Mouse (Mus musculus): ENCODE results near the gene Nfia.

Nfia gene

DNA sequence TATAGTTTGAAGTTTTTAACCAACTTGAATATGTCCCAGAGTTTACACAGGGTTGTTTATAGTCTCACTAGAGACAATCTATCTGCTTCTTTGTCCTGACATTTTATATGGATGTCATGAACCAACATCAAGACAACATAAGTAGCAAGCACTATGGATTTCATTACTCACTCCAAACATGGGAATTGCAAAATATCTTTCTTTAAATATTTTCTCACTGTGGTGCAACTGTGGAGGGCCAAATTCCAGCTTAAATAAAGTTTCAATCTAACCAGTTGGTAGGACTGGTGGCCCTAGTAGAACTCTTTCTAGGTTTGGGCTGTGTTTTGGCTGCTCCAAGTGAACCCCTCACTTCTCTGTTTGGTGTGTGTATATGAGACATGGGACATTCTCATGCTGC lies 43.5 kb downstream of the Nfia start:
- no peak for DNase-seq (ENCODE audit: low read depth, low spot score)

DNA sequence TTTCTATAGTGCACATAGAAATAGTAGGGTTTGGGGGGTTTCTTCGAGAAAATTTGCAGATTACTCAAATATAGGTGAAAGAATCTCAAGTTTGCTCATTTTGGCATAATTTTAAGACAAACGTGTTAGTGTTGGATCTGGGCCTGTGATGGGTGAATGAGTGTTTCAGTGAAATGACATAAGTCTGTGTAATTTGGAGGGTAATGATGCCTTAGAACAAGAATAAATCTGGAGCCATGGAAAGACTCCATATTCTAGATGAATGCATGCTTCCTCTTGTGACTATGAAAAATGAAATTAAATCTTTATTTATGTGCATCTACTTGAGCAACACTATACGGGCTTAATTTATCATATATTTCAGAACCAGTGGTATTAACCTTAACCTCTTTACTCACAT lies 44.2 kb downstream of the Nfia start:
- DNase-seq (ENCODE audit: low read depth, low spot score) = no peak

DNA sequence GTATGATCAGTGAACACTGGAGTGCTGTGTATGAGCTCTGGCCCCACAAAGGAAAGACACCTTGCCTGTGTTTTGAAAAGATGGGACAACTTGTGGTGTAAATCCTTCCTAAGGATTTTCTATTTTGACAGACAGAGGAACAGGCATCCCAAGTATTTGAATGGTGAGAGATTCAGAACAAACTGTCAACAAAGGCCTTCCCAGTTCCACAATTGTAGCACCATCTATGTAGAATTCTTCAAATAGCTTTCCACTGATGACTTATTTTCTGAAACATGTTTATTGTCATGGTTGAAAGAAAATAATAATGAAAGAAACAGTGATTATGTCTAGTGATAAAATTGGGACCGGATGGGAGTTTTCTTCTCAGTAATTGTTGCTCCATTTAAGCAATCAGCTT lies 45.2 kb downstream of the Nfia start:
- no peak for DNase-seq (ENCODE audit: low read depth, low spot score)

DNA sequence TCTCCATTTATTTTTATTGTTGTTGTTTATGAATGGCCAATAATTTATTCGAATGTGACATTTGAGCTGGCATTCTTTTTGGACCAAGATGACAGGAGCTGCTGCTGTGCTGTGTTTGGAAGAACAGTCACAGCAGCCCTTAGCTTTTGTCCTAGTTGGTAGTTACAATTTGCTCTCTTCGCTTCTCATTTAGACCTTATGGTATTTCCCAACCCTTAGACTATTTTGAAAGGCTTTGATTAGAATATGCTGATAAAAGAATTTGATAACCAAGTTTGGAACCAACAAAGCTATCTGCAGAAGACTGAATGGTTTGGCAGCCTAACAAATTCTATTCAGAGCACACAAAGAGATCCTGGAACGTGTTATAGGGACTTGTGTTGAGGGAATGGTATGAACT lies 46.0 kb downstream of the Nfia start:
- DNase-seq (ENCODE audit: low read depth, low spot score) = no peak

DNA sequence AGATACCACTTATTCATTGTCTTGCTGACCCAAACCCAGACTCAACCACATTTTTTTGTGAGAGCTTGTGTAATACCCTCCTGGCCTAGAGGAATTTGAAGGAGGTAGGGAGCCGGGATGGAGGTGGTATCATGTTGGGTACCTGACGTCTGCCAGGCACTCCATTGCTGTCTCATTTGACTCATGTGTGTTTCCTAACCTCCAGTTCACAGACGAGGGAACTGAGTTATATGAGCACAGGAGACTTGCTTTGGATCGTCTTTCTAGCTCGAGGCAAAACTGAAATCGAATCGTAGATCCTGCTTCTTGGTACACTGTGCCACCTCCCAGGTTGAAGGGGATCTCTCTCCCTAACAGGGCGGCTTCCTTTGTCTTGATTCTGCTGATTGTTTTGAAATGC lies 46.6 kb downstream of the Nfia start:
- no peak for DNase-seq (ENCODE audit: low read depth, low spot score)

DNA sequence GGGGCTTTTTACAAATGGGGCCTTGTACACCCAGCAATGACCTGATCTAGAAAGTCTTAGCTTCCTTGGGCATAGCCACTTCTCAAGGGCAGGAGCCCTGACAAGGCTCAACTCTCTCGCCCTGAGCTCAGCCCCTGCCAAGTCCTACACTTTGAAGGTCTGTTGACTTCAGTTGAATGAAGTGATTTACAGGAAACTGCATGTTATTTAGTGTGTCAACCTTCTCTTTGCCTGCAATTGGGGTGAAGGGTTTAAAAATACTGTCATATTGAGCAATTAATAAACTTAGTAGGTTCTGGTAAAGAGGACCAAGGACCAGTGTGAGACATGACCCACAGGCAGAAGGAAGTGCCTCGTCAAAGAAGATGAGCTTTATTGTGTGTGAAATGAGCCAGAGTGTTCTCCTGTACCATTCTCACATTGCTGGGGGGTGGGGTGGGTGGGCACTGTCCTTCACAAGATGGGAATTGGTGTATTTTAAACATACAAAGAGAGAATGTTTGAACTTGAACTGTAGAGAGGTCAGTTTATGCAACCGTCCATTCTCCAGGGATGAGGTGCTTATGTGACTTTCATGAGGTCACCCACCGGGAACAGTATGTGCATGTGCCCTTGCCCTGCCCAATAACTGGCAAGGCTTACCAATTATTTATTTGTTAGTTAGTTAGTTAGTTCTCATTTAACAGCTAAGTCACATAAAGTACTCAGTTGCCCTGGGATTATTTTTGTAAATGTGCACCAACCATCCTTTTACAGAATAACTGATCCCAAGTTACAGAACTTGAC lies 48.1 kb downstream of the Nfia start:
- no peak for DNase-seq (ENCODE audit: low read depth, low spot score)

DNA sequence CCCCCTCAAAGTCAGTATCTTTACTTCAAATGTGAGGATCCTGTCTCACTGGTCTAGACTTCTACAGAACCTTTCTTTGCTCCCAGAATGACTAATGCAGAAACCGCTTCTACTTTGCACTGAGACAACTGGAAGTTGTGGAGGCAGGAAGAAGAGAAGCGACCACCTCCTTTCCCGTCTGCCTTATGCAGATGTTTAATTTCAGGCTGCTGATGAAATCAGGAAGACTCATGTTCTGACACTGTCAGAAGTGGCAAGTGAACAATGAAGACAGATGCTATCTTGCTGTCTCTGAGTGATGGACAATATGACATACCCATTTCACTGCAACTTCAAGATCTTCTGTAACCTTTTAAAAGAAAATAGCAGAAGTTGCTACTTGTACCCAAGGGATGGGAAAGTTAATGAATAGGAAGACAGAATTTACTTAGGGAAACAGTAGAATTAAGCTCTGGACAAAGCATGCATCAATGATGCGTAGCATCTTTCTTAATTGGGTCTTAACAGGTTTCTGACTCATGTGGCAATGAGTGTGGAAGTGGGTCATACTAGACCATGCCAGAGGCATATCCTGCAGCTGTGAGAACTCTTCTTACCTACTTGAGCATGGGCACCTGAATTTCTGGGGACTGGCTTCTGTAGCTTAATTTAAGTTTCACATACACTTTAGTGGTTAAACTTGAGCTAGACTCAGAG lies 49.2 kb downstream of the Nfia start:
- no peak for DNase-seq (ENCODE audit: low read depth, low spot score)

DNA sequence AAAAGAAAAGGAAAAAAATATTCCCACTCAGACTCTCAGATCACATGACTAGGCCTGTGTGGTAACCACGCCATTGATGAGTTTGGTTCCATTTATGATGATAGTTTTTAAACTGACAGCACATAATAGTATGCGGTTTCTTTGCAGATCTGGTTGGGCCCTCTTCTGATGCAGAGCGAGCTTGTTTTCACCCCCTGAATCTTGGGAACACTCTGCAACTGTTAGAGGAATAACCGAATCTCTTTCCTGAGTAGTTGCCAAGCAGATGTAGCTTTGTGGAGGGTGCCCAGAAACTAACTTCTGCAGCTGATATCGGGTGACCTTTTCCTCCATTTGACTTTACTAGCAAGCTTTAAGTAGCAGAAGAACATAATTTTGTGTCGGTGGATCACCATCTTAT lies 51.0 kb downstream of the Nfia start:
- DNase-seq (ENCODE audit: low read depth, low spot score) = no peak

DNA sequence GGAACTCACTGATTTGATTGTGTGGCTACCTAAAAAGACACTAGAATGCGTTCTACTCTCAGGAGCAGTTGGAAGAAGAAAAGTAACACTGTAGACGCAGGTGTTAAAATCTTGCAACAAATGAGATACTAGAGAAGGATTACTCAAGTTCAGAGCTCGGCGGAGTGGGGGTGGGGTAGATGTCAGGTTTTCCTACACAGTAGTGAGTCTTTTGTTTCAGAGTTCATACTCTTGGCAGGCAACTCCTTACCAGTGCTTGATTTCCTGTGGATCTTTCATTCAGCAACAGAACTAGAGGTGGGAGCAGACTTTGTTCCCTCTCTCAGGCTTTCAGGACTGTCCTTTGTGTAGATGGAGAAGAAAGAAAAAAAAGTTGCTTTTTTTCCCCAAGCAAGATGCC lies 51.9 kb downstream of the Nfia start:
- DNase-seq (ENCODE audit: low read depth, low spot score) = no peak

DNA sequence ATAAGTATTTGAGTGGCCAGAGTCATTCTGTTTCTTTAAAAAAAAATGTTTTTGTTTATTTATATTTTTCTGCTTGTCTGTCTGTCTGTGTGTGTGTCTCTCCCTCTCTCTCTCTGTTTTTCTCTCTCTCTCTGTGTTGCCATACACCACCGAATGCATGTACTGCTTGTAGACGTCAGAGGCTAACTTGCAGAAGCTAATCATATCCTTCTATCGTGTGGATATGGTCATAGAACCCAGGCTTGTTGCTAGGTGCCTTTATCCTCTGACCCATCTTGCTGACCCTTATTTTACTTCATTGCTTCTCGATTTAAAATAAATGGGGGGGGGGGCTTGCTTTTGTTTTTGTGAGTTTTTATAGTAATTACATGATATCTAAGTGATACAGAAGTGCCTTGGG lies 52.9 kb downstream of the Nfia start:
- no peak for DNase-seq (ENCODE audit: low read depth, low spot score)

DNA sequence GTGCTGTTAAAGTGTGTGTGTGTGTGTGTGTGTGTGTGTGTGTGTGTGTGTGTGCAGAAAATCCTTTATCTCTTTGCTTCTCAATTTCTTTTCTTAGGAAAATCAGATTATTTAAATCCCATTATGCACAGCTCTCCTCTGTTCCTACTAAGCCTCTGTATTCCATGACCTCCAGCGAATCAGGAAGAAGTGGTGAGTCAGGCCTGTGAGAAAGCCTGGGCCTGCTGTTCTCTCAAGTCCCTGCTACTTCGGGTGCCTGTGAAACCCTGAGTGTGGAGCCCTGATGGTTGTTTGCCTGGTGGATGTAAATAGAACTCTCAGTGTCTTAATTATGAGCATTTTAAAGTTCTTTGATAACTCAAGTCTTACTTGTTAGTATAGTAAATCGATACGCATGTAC lies 53.3 kb downstream of the Nfia start:
- DNase-seq (ENCODE audit: low read depth, low spot score) = no peak

DNA sequence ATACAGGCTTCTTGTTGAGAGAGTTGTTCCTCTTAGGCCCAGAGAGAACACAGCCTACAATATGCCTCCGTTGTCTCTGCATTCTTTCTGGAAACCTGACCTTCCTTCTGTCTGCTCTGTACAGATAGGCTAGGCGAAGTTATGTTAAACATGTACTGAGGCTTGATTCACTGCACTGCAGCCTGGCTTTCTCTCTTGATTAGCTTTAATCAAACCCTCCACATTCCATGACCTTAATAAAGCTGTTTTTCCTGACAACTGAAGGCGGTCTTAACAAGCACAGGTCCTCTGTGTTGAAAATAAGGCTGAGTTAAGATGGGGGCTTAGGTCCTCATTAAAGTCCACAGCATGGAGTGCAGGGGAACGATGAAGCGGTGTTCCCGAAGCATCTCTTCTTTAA lies 54.6 kb downstream of the Nfia start:
- no peak for DNase-seq (ENCODE audit: low read depth, low spot score)

DNA sequence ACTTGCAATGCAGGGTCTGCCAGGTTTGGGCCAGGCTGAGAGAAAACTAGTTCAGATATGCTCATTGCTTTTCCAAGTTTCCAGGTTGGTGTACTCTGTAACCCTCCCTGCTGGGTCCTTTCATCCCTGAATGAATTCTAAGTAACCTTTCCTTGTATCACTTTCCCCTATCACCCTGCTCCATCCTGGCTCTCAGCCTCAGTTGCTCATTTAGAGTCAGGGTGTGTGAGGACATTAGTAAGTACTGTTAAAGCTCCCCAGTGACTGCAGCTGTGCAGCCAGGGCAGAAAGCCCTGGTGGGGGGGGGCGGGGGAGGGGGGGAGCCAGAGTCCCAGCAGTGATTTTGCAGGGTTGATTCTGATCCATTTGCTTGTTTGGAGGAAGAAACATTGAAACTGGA lies 56.0 kb downstream of the Nfia start:
- DNase-seq (ENCODE audit: low read depth, low spot score) = no peak

DNA sequence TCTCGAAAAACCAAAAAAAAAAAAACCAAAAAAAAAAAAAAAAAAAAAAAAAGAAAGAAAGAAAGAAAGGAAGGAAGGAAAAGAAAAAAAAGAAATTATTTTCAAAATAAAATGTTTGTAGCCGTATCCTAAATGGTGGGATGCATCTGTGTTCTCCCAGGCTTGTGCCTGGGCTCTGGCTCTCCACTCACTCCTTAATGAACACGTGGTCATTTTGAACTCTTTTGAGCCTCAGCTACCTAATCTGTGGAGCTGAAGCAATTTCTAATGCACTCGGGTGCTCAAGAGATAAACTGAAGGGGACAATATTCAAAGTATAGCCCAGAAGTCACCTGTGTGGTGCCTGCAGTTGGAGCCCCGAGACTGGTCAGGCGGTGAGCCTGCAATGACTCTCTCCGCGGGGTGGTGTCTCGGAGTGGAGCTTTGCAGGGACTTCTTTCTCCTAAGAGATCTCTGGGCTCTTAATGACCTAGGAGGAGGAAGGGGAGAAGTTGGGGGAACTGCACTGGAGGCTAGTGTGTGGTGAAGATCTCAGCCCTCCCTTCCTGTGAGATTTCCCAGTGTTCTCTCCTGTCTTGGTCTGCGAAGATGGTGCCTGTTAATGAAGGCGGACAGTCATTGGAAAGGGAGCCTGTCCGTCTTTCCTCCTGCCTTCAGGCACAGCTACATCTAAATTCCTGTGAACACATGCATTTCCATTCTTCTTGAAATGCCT lies 57.0 kb downstream of the Nfia start:
- no peak for DNase-seq (ENCODE audit: low read depth, low spot score)

DNA sequence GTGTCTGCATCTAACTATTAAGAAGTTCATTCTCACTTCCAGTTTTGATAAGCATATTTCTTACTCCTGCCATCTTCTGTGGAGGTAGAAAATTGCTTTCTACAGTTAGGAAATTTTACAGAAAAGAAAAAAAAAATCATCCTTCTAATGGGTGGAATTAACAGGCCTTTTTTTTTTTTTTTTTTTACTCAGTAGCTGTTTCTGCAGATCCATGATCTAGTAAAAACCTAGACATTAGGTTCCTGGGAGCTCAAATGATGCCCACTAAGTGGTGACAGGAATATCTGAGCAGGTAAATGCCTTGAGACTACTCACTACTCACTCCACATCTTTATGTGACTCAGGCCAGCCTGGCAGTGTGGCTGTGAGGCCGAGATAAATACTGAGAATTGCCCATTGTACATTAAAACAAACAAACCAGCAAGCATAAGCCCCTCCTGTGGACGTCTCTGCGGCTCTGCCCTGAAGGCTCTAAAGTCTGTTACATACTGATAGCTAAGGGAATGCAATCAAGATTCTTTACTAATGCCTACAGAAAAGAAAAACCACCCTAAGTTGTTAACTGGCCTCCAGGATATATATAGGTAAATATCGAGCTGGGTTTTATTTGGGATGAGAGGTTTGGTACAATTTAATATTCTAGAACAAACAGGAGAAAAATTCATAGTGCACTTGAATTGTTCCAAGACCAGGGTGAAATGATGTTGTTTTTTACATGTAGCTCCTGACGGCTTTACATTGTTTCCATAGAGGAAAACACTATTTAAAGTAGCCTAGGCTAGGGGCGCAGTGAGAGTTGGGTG lies 57.7 kb downstream of the Nfia start:
- no peak for DNase-seq (ENCODE audit: low read depth, low spot score)

DNA sequence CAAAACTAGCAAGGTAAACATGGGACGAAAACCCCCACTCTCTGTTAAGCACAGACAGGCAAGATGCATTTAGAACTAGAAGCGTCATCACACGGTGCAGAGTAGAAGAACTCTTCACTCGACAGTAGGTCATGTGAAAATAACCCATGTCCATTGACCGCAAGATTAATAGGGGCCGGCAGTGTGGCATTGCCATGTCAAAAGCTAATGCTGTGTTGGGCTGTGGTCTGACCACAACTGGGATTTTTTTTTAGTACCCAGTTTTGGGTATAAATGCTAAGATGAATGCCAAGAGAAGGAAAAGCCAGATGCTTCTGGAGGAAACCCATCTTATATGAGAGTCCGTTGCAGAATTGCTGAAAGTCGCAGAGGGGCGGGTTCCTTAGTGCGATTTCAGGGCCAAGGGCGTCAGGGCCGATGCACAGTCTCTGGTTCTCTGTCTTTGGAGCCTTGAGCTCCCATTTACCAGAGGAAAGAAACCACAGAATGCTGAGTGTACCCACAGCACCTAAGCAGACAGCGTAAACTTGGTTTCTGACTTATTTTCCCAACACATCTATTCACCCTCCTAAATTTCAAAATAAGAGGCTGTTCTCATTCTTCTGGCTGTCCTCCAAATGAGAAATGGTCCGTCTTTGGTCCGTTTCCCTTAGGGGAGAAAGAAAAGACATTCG lies 58.5 kb downstream of the Nfia start:
- DNase-seq (ENCODE audit: low read depth, low spot score) = no peak

DNA sequence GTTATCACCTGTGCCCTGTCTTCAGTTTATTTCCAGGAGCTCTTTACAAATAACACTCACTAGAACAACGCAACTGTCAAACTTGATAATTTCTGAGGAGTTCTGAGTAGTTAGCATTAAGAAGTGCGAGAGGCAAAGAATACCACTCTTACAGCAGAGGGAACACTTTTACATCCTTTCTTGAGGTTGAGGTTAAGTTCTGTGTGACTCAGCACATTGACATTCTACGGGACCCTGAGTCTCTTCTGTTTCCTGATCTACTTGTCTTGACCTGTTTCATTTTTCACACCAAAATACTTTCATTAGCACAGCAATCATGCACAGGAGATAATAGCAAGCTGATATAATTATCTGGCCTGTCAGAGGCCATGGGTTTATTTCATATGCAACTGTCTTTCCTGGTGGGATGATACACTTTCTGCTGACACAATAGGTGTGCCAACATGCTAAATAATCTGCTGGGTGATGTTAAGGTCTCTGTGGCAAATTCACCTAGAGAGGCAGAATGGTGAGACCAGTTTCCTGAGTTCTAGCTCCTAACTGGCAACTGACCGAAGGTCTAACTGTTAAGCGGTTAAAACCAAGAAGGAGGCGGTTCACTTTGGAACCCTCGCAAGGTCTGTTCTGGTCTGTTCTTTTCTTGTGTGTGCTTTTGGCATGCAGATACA lies 59.2 kb downstream of the Nfia start:
- DNase-seq (ENCODE audit: low read depth, low spot score) = no peak

DNA sequence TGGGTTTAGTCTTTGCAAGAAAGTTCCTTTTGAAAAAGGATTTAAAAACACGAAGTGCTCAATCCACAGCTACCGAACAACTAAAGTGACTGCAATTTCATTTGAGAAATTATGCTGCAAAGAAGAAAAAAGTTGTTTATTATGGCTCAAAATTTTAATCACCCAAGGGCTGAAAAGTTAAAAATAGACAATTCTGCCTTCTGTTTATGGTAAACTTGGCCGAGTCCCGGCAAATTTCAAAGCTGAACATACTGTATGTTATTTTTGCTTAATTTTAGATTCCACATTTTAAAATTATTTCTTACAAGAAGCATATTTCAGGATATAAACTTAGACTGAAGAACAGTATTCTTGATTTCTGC lies 59.7 kb downstream of the Nfia start:
- no peak for DNase-seq (ENCODE audit: low read depth, low spot score)

DNA sequence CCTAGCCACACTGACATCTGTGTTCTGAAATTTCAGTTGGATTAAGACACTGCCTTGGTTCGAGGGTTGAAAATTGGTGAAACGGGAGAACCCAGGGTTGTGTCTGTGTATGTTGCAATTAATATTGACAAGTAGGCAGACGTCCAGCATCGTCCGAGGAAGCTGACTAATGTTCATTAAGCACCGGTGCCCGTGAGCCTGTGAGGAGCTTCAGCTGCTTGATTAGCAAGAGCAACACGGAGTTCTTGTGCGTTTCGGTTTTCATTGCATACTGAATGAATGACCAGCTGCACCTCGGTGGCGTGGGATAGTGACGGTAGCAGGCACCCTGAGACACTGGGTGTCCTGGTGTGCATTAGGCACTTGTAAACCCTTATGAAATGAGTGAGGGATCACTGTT lies 64.3 kb downstream of the Nfia start:
- DNase-seq (ENCODE audit: low read depth, low spot score) = no peak

DNA sequence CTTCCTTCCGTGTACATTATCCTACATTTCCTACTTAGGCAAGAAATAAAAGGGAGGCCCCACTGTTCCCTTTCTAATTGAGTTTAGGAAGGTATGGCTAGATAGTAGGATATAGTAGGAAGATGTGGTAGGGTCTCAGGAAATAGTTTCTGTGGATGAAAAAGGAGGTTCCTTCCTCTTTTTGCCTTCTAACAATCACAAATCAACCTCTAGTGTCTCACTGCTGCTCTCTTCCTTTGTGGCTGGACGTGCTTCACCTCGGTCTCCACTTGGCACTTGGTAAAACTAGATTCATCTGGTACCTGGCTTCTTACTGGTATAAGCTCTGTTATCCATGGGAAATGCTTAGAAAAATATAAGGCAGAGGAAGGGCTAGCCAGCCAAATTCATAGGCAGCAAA lies 65.2 kb downstream of the Nfia start:
- DNase-seq (ENCODE audit: low read depth, low spot score) = no peak

DNA sequence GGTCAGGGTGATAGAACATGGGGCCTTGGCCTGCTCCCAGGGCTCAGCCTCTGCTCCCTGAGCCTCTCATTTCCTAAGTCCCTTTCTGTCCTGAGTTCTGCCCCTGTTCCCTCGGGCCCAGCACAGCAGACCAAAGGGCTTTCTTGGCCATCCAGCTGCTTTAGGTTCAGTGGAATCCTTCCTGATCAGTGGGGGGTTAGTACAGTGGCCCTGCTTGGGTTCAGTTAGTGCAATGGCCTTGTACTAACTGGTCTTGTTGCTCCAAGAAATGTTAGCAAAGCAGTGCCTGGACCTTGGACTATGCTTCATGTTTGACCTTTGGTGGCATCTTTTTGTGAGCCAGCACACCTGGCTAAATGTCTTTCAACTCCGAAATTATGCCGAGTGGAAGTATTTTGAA lies 66.1 kb downstream of the Nfia start:
- no peak for DNase-seq (ENCODE audit: low read depth, low spot score)
